Mouse (Mus musculus) embryo, embryonic 9.5 days (tissue): ENCODE data around the gene Tef.

Experiments used
- DNase-seq: peaks from one replicate; pipeline ENCODE4 v3.0.0-alpha.2; 2017; ENCODE audit errors: extremely low spot score

Tef gene

GRCm38 (mm10) chr15:81798421-81798820 is 3.8 kb upstream of the Tef start:
- DNase-seq: no peak

GRCm38 (mm10) chr15:81800391-81800790 is 1.8 kb upstream of the Tef start:
- DNase-seq: no peak

- no peak for DNase-seq
These were observed 725 bp downstream of the Tef start for GRCm38 (mm10) chr15:81802941-81803351.

- DNase-seq: no peak
These were observed 1.3 kb downstream of the Tef start for GRCm38 (mm10) chr15:81803425-81803951.

GRCm38 (mm10) chr15:81804172-81804571 is 2.0 kb downstream of the Tef start:
- DNase-seq: no peak

GRCm38 (mm10) chr15:81804883-81805282 is 2.7 kb downstream of the Tef start:
- DNase-seq: no peak

GRCm38 (mm10) chr15:81805624-81806023 is 3.4 kb downstream of the Tef start:
- DNase-seq: no peak

- DNase-seq: no peak
These were observed 4.6 kb downstream of the Tef start for GRCm38 (mm10) chr15:81806621-81807404.

GRCm38 (mm10) chr15:81808799-81809198 is 6.6 kb downstream of the Tef start:
- no peak for DNase-seq

- DNase-seq: no peak
These were observed 7.3 kb downstream of the Tef start for GRCm38 (mm10) chr15:81809550-81809949.

- DNase-seq: peak; percentile 43
These were observed 7.9 kb downstream of the Tef start for GRCm38 (mm10) chr15:81810150-81810549.

- peak; percentile 99 for DNase-seq
These were observed 8.7 kb downstream of the Tef start for GRCm38 (mm10) chr15:81810671-81811598.

GRCm38 (mm10) chr15:81811599-81811996 is 9.4 kb downstream of the Tef start:
- DNase-seq: peak; percentile 86

GRCm38 (mm10) chr15:81812287-81812686 is 10.1 kb downstream of the Tef start:
- no peak for DNase-seq

- no peak for DNase-seq
These were observed 10.7 kb downstream of the Tef start for GRCm38 (mm10) chr15:81812696-81813631.

- DNase-seq: no peak
These were observed 11.9 kb downstream of the Tef start for GRCm38 (mm10) chr15:81813986-81814705.

- no peak for DNase-seq
These were observed 12.6 kb downstream of the Tef start for GRCm38 (mm10) chr15:81814716-81815370.

GRCm38 (mm10) chr15:81818404-81818803 is 16.2 kb downstream of the Tef start:
- DNase-seq: no peak

- DNase-seq: no peak
These were observed 20.4 kb downstream of the Tef start for GRCm38 (mm10) chr15:81822631-81823030.

GRCm38 (mm10) chr15:81824832-81825231 is 22.6 kb downstream of the Tef start:
- DNase-seq: no peak
